Mouse (Mus musculus): Measurements from ENCODE around the gene Olfr1359.

DNA sequence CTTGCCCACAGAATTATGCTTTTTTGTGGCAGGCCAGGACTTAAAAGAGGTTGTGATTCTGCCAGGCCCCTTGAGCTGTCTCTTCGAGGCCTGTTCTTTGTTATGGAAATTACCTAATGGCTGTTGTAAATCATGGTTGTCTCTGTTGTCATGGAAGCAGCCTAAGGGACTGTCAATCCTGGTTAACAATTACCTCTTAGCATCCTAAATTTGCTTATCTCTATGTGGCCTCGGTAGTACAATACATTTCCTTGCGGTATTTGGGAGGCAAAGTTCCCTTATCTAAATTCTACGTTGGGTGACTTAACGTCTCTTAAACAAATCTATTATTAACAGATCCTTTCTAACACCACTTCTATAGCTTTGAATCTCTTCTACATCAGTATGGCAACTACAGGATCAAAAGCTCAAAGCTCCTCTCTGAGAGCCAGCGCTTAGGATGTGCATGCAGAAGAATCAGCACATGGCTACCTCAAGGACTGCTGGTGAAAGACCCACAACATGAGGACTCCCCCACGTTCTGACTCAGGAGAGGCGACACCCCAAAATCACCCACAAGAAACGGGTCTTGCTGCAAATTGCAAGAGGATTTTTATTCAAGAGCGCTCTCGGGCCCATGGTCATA is 30.1 kb downstream of the Olfr1359 start:
- TF ChIP-seq CTCF (conservative IDR thresholded peaks at IDR 0.05; ENCODE audit: low read length) (no peak), POU5F1 (IDR thresholded peaks at IDR 0.05; ENCODE audit: borderline replicate concordance, low read length) (no peak), NANOG (IDR thresholded peaks at IDR 0.05; ENCODE audit: borderline replicate concordance, low read length) (no peak)

Data from E14TG2a.4 (cell line).